Mouse (Mus musculus) lung, embryonic 16.5 days (tissue): ENCODE data around the gene Cblc. TPM values are rescaled to one million over a fixed set of nuclear protein-coding genes. Genes with fewer than 3 reads are reported as not detected.

Experiments used
- ATAC-seq: fragments of 200-750 bp; cut with Nextera tagmentation; 2 replicates; pipeline ENCODE4 v1.8.0; 2017; ENCODE audit warnings: low read depth, mild to moderate bottlenecking, moderate library complexity
- H3K27ac ChIP-seq: fragments of 300-500 bp; sonication (generic); 2 replicates; pipeline ENCODE4 v1.5.1; 2014; ENCODE audit warnings: mild to moderate bottlenecking, control low read depth, low read length
- H3K27me3 ChIP-seq: fragments of 300-500 bp; sonication (generic); 2 replicates; pipeline ENCODE4 v1.6.1; 2014; ENCODE audit warnings: low read depth, low read length, mixed read lengths; ENCODE audit not compliant: control insufficient read depth, insufficient read depth
- H3K36me3 ChIP-seq: fragments of 300-500 bp; sonication (generic); 2 replicates; pipeline ENCODE4 v1.6.1; 2014; ENCODE audit warnings: low read length; ENCODE audit not compliant: control insufficient read depth, insufficient read depth
- H3K4me1 ChIP-seq: fragments of 300-500 bp; sonication (generic); replicated peaks from 2 replicates; pipeline ENCODE4 v1.6.1; 2014; ENCODE audit warnings: low read length, mixed read lengths; ENCODE audit not compliant: control insufficient read depth, insufficient read depth
- H3K4me2 ChIP-seq: fragments of 300-500 bp; sonication (generic); 2 replicates; pipeline ENCODE4 v1.6.1; 2014; ENCODE audit warnings: low read depth, low read length, control low read depth
- H3K4me3 ChIP-seq: fragments of 300-500 bp; sonication (generic); 2 replicates; pipeline ENCODE4 v1.5.1; 2014; ENCODE audit warnings: mild to moderate bottlenecking, low read length, control low read depth
- H3K9ac ChIP-seq: fragments of 300-500 bp; sonication (generic); 2 replicates; pipeline ENCODE4 v1.6.1; 2014; ENCODE audit warnings: low read length, control low read depth
- H3K9me3 ChIP-seq: fragments of 300-500 bp; sonication (generic); 2 replicates; pipeline ENCODE4 v1.6.1; 2016; ENCODE audit warnings: low read length; ENCODE audit not compliant: control insufficient read depth
- WGBS: fragments of 180-500 bp; shearing (Covaris S2); extraction: QIAGEN DNeasy Blood & Tissue Kit; methylation state at CpG from one replicate; pipeline ENCODE4 v1.1.7; 2014; 5-methylcytosine and 5-hydroxymethylcytosine counted together
- polyA plus RNA-seq: library from polyadenylated mRNA; unstranded; fragments of >200 nt; fragmentation: Nextera tagmentation; extraction: Ambion mirVana; gene quantifications from 2 replicates; pipeline ENCODE4 v1.2.1, GENCODE M21; 2015

Cblc gene
- 17.8 and 18.8 TPM in 2 replicates for polyA plus RNA-seq

- Histone ChIP-seq H3K36me3 (no peaks in the 10 kb centered on the region), H3K27ac (peak within 1 kb of the TSS; percentile 97)
- WGBS: 2% methylated on average over 32 of the region's 32 CpGs
These were observed at the start of gene Cblc for GRCm38 (mm10) chr7:19796697-19797588. TSS of gene Cblc (minus strand) at chr7:19796809.

GRCm38 (mm10) chr7:19844521-19845171 lies 48.0 kb upstream of the Cblc start:
- no peak for ATAC-seq
- H3K27ac ChIP-seq: no peak overlapping the region
- no peaks in the 10 kb centered on the region for H3K9me3 ChIP-seq
- WGBS: 60% methylated on average over 15 of the region's 15 CpGs
- H3K4me3 ChIP-seq: no peak overlapping the region
- H3K27me3 ChIP-seq: peaks cover 7% of the 10 kb centered on the region; the same call in 1 of the 2 replicates
- H3K9ac ChIP-seq: no peak overlapping the region
- H3K36me3 ChIP-seq: no peaks in the 10 kb centered on the region
- H3K4me2 ChIP-seq: no peak overlapping the region
- H3K4me1 ChIP-seq: peaks cover 7% of the 10 kb centered on the region

More at GRCm38 (mm10) chr7:19796697-19797588, at the start of gene Cblc:
- H3K4me1 ChIP-seq: no peaks in the 10 kb centered on the region
- H3K9ac ChIP-seq: peak within 1 kb of the TSS; percentile 74
- H3K27me3 ChIP-seq: peaks cover 15% of the 10 kb centered on the region
- ATAC-seq: peak; percentile 93
- peak within 1 kb of the TSS; percentile 52 for H3K4me2 ChIP-seq
- peak within 1 kb of the TSS; percentile 57 for H3K4me3 ChIP-seq
- H3K9me3 ChIP-seq: no peaks in the 10 kb centered on the region

GRCm38 (mm10) chr7:19843561-19843960 lies 47.0 kb upstream of the Cblc start:
- no peak overlapping the region for H3K4me3 ChIP-seq
- no peak overlapping the region for H3K27ac ChIP-seq
- peaks cover 7% of the 10 kb centered on the region for H3K4me1 ChIP-seq
- H3K27me3 ChIP-seq: peaks cover 7% of the 10 kb centered on the region; the same call in 1 of the 2 replicates
- H3K4me2 ChIP-seq: no peak overlapping the region
- no peaks in the 10 kb centered on the region for H3K36me3 ChIP-seq
- H3K9ac ChIP-seq: no peak overlapping the region
- ATAC-seq: peak; percentile 62
- no peaks in the 10 kb centered on the region for H3K9me3 ChIP-seq
- WGBS: 3% methylated on average over 11 of the region's 11 CpGs

DNA sequence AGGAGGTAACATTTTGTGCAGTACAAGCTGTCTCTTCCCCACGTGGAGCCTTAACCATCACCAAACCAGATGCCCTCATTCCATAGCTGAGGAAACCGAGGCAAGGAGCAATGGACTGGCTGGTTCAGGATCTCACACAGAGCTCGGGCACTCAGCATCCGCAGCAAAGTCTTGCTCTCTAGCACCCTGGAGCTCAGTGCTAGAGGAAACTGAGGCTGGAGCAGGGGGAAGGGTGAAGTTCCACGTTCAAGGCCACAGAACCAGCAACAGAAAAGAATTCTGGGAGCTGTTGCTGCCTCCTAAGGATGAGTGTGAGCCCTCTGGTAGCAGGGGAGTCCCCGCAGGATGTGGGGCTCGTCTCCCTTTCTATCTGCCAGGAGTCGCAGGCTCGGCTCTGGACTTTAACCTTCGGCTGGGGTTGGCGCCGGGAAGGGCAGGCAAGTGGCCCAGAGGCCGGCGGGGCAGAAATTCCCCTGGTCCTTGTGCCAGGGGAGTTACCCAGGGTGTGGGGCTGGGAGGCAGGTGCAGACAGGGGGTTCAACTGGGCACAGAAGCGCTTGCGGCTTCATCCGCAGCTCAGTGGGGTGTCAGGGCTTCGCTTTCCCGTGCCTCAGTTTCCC lies 46.4 kb upstream of the Cblc start:
- no peaks in the 10 kb centered on the region for H3K36me3 ChIP-seq
- peak; percentile 7; the same call in 1 of the 2 replicates for ATAC-seq
- 30% methylated on average over 19 of the region's 19 CpGs for WGBS
- no peak overlapping the region for H3K27ac ChIP-seq
- peaks cover 7% of the 10 kb centered on the region; the same call in 1 of the 2 replicates for H3K27me3 ChIP-seq
- H3K4me2 ChIP-seq: no peak overlapping the region
- no peak overlapping the region for H3K4me3 ChIP-seq
- H3K9ac ChIP-seq: no peak overlapping the region
- H3K9me3 ChIP-seq: no peaks in the 10 kb centered on the region
- peaks cover 7% of the 10 kb centered on the region for H3K4me1 ChIP-seq

- H3K4me2 ChIP-seq: no peak overlapping the region
- no peak overlapping the region for H3K27ac ChIP-seq
- H3K4me3 ChIP-seq: no peak overlapping the region
- H3K36me3 ChIP-seq: no peaks in the 10 kb centered on the region
- WGBS: 63% methylated on average over 21 of the region's 21 CpGs
- peaks cover 7% of the 10 kb centered on the region; the same call in 1 of the 2 replicates for H3K27me3 ChIP-seq
- no peak for ATAC-seq
- no peak overlapping the region for H3K9ac ChIP-seq
- H3K9me3 ChIP-seq: no peaks in the 10 kb centered on the region
- H3K4me1 ChIP-seq: peaks cover 2% of the 10 kb centered on the region; the same call in 1 of the 2 replicates
These were observed 45.2 kb upstream of the Cblc start for GRCm38 (mm10) chr7:19841686-19842413.

GRCm38 (mm10) chr7:19840936-19841335 lies 44.3 kb upstream of the Cblc start:
- ATAC-seq: no peak
- peaks cover 2% of the 10 kb centered on the region; the same call in 1 of the 2 replicates for H3K4me1 ChIP-seq
- no peaks in the 10 kb centered on the region for H3K9me3 ChIP-seq
- H3K36me3 ChIP-seq: no peaks in the 10 kb centered on the region
- no peak overlapping the region for H3K4me2 ChIP-seq
- H3K9ac ChIP-seq: no peak overlapping the region
- no peak overlapping the region for H3K4me3 ChIP-seq
- WGBS: 74% methylated on average over 3 of the region's 3 CpGs
- peaks cover 7% of the 10 kb centered on the region; the same call in 1 of the 2 replicates for H3K27me3 ChIP-seq
- no peak overlapping the region for H3K27ac ChIP-seq

DNA sequence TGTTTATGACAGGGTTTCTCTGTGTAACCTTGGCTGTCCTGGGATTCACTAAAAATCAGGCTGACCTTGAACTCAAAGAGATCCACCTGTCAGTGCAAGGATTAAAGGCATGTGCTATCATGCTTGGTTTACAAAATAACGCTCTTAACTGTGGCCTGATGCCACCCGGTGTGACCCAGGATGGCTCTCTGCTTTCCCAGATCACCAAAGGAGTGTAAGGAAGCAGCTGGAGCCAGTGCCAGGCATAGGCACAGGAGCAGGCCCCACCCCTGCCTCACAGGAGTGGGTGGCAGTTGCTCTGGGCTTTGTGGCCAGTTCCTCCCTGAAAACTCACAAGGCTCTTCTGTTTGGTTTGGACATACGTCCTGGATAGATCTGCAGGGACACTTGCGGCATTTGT lies 43.8 kb upstream of the Cblc start:
- no peak for ATAC-seq
- H3K27me3 ChIP-seq: peaks cover 7% of the 10 kb centered on the region; the same call in 1 of the 2 replicates
- no peaks in the 10 kb centered on the region for H3K36me3 ChIP-seq
- H3K4me2 ChIP-seq: no peak overlapping the region
- H3K4me3 ChIP-seq: no peak overlapping the region
- WGBS: 71% methylated on average over 4 of the region's 4 CpGs
- H3K27ac ChIP-seq: no peak overlapping the region
- peaks cover 2% of the 10 kb centered on the region; the same call in 1 of the 2 replicates for H3K4me1 ChIP-seq
- no peaks in the 10 kb centered on the region for H3K9me3 ChIP-seq
- H3K9ac ChIP-seq: no peak overlapping the region

DNA sequence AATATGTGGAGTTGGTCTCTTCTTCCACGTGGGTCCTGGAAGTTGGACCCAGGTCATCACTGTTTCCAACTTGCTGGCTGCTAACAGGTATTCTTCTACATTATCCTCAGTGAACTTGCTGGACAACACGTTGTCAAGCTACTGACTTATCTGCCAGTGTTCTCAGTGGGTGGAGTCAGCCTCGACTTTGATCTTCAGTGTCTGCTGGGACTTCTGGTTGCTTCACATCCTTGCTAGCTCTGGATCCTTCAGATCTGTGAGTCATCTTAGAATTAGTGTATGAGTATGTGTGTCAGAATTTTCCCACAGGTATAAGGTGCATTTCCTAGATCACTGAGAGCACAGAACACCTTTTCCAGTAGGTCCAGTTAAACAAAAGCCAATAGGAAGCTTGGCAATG lies 40.2 kb upstream of the Cblc start:
- Histone ChIP-seq H3K9me3 (no peaks in the 10 kb centered on the region), H3K4me2 (no peak overlapping the region), H3K9ac (no peak overlapping the region), H3K27me3 (no peaks in the 10 kb centered on the region), H3K4me3 (no peak overlapping the region), H3K36me3 (no peaks in the 10 kb centered on the region), H3K4me1 (no peaks in the 10 kb centered on the region), H3K27ac (no peak overlapping the region)
- ATAC-seq: no peak
- WGBS: 40% methylated on average over 3 of the region's 3 CpGs
